Mouse (Mus musculus) spleen, postnatal 0 days (tissue): Measurements from ENCODE around the gene Spag4. TPM values are rescaled to one million over a fixed set of nuclear protein-coding genes. Genes with fewer than 3 reads are reported as not detected.

Experiments
- polyA plus RNA-seq: library from polyadenylated mRNA; unstranded; fragments of >200 nt; fragmentation: Nextera tagmentation; extraction: Ambion mirVana; gene quantifications from 2 replicates; pipeline ENCODE4 v1.2.1, GENCODE M21; 2015

The Spag4 gene
- 1.5 and 2.0 TPM in 2 replicates for polyA plus RNA-seq

GRCm38 (mm10) chr2:156065099-156066041 lies at the start of gene Spag4:
TSS of gene Spag4 (plus strand) at chr2:156065175.

GRCm38 (mm10) chr2:156052816-156053215 lies 12.2 kb upstream of the Spag4 start, which contains the start of gene Fer1l4:
TSS of gene Fer1l4 (minus strand) at chr2:156052947.

DNA sequence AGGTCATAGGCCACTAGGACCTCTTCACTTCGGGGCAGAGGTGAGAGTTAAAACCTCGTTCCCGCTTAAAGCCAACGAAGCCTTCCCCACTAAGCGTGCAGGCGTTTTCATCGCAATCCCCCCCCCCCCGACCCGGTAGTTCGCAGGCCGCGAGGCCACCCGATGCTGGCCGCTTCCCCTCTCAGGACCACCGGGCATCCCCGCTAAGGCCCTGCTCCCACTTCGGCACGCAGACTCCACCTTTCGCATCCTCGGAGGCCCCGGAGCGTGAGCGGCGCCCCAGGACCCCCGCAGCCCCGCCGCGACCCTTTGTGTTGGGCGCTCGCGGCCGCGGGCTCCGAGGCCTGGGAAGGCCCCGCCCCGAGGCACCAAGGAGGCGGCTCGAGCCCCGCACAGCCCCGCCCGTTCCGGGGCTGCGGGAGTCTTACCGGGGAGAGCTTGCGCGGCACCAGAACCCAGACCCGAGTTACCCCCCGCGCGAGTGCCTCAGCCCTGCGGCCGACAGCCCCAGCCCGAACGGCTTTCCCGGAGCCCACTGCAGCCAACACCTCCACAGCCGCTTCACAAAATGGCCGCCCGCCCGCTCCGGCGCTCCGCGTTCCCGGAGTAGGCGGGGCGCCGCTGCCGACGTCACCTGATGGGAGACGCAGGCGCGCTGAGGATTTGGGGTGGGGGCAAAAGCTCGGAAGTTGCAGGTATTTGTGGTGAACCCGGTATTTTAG lies 46.5 kb downstream of the Spag4 start, which contains the start of the genes Cpne1 and Rbm12:
TSS of gene Cpne1 (minus strand) at position 608 of the 722 bp plus-strand sequence.
TSS of gene Rbm12 (minus strand) at position 621 of the 722 bp plus-strand sequence.

Other genes with a start within 250 kb of the Spag4 start
- gene BC029722, start 245.7 kb upstream of the Spag4 start, polyA plus RNA-seq, result 11.2 and 14.4 TPM in 2 replicates
- gene Eif6, start 238.2 kb upstream of the Spag4 start, polyA plus RNA-seq, result 131 and 133 TPM in 2 replicates
- gene Fam83c, start 230.3 kb upstream of the Spag4 start, polyA plus RNA-seq, result 0.07 TPM in 1 of 2 replicates, not detected in the other
- gene Uqcc1, start 134.9 kb upstream of the Spag4 start, polyA plus RNA-seq, result 21.0 and 22.5 TPM in 2 replicates
- gene Gm15557, start 124.4 kb upstream of the Spag4 start, polyA plus RNA-seq, result not detected in 2 replicates
- gene Gdf5, start 119.8 kb upstream of the Spag4 start, polyA plus RNA-seq, result 0.12 TPM in 1 of 2 replicates, not detected in the other
- gene Cep250, start 108.7 kb upstream of the Spag4 start, polyA plus RNA-seq, result 11.2 and 11.7 TPM in 2 replicates
- gene 6430550D23Rik, start 57.2 kb upstream of the Spag4 start, polyA plus RNA-seq, result 0.91 and 1.4 TPM in 2 replicates
- gene Ergic3, start 57.1 kb upstream of the Spag4 start, polyA plus RNA-seq, result 86.9 and 101 TPM in 2 replicates
- gene Fer1l4, start 12.2 kb upstream of the Spag4 start, polyA plus RNA-seq, result not detected in 2 replicates
- gene Cpne1, start 46.8 kb downstream of the Spag4 start, polyA plus RNA-seq, result 32.5 and 32.6 TPM in 2 replicates
- gene Rbm12, start 46.8 kb downstream of the Spag4 start, polyA plus RNA-seq, result 10.4 and 11.6 TPM in 2 replicates
- gene Gm28036, start 61.9 kb downstream of the Spag4 start, polyA plus RNA-seq, result 2.3 and 6.4 TPM in 2 replicates
- gene Romo1, start 78.9 kb downstream of the Spag4 start, polyA plus RNA-seq, result 299 and 335 TPM in 2 replicates
- gene Nfs1, start 79.0 kb downstream of the Spag4 start, polyA plus RNA-seq, result 55.8 and 59.4 TPM in 2 replicates
- gene Rbm39, start 115.1 kb downstream of the Spag4 start, polyA plus RNA-seq, result 456 and 510 TPM in 2 replicates
- 23.7 and 26.6 TPM in 2 replicates for gene Phf20, start 131.3 kb downstream of the Spag4 start, polyA plus RNA-seq
- 5.4 and 6.7 TPM in 2 replicates for gene Cnbd2, start 247.1 kb downstream of the Spag4 start, polyA plus RNA-seq
- 82.2 and 90.4 TPM in 2 replicates for gene Scand1, start 247.5 kb downstream of the Spag4 start, polyA plus RNA-seq